Mouse (Mus musculus): ENCODE measurements around the gene Uqcc2. TPM values are rescaled to one million over a fixed set of nuclear protein-coding genes. Genes with fewer than 3 reads are reported as not detected.

The Uqcc2 gene
- total and polyA plus RNA-seq, 3 experiments = 126 to 240 (median 198) TPM

DNA sequence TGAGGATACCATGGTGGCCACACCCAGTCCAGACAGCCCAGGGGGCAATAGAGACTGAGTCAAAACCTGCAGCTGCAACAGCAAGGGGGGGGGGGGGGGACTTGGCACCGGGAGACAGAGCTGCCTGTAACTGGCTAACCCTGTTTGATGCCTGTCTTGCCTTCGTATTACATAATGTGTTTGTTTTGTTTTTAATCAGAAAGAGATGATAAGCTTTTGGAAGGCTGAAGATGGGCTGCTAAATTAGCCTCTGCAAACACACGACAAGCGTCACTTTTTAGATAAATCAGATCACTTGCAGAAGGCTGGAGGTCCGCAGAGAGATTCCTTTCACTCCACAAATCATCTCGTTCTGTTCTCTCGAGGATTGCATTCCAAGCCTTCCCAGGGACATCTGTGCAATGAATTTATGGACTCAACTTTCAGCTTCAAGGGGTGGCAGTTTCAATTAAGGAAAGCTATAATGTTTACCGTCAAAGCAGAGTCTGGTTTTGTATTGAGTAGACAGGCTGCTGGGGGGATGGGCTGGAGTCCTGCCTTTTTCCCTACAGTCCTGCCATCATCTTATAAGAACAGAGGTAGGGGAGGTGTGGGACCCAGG is 12.7 kb upstream of the Uqcc2 start:
- no peak overlapping the region for H3K27ac ChIP-seq (ENCODE audit: insufficient read depth, low read depth)
- no peak overlapping the region for H3K9ac ChIP-seq (ENCODE audit: insufficient read depth, low read depth)
- TF ChIP-seq SMC3 (IDR thresholded peaks at IDR 0.05; ENCODE audit: low read depth, low read length) (no peak), NRF1 (IDR thresholded peaks at IDR 0.05; ENCODE audit: low read depth, low read length) (no peak), CTCF (conservative IDR thresholded peaks at IDR 0.05 in 1 of 2, IDR thresholded peaks at IDR 0.05 in 1 of 2; ENCODE audit: low read depth in 2 of 2, low read length in 2 of 2) (no peak), USF2 (conservative IDR thresholded peaks at IDR 0.05; ENCODE audit: low read depth, low read length) (no peak), MAFK (IDR thresholded peaks at IDR 0.05; ENCODE audit: insufficient replicate concordance, low read length) (no peak), TBP (conservative IDR thresholded peaks at IDR 0.05; ENCODE audit: low read depth, low read length) (no peak), JUND (conservative IDR thresholded peaks at IDR 0.05; ENCODE audit: low read depth, low read length) (no peak), TCF12 (IDR thresholded peaks at IDR 0.05; ENCODE audit: low read depth, low read length) (no peak), POLR2A (IDR thresholded peaks at IDR 0.05; ENCODE audit: low read depth, low read length) (no peak), E2F4 (IDR thresholded peaks at IDR 0.05; ENCODE audit: insufficient replicate concordance, low read depth, low read length) (no peak), EP300 (IDR thresholded peaks at IDR 0.05; ENCODE audit: low read length) (no peak)
- H3K36me3 ChIP-seq (replicated peaks in 1 of 2; ENCODE audit: control insufficient read depth in 1 of 2, insufficient read depth in 1 of 2, low read length in 1 of 2) = peaks cover 68 to 82% of the 10 kb centered on the region in 2 experiments
- dilution Hi-C loops (cut with MboI; ENCODE audit: extremely low pct_ligation_motif_present, extremely low pct_unique_long_range_greater_than_20kb, low sequenced_read_pairs) = no loop called here
- no peak overlapping the region for H3K4me3 ChIP-seq (replicated peaks in 1 of 3; ENCODE audit: low read depth in 2 of 3, low read length in 2 of 3, poor library complexity in 1 of 3)
- no peak overlapping the region for H3K4me2 ChIP-seq (ENCODE audit: insufficient read depth, low read depth, poor library complexity, severe bottlenecking)
- DNase-seq (ENCODE audit: extremely low read depth) = no peak
- no peaks in the 10 kb centered on the region for H3K27me3 ChIP-seq (replicated peaks)
- no peaks in the 10 kb centered on the region for H3K9me3 ChIP-seq (replicated peaks; ENCODE audit: low read length)
- peaks cover 0 to 5% of the 10 kb centered on the region in 2 experiments; a peak in 2 of 4 replicates for H3K4me1 ChIP-seq (ENCODE audit: control insufficient read depth in 1 of 2, insufficient read depth in 2 of 2)
- no peaks in the 10 kb centered on the region for H3K79me2 ChIP-seq (replicated peaks; ENCODE audit: control insufficient read depth, extremely low read depth, insufficient read depth, poor library complexity, severe bottlenecking)
- in situ Hi-C loops (cut with MboI; ENCODE audit: low pct_ligation_motif_present, low pct_unique_long_range_greater_than_20kb, low sequenced_read_pairs) = no loop called here

DNA sequence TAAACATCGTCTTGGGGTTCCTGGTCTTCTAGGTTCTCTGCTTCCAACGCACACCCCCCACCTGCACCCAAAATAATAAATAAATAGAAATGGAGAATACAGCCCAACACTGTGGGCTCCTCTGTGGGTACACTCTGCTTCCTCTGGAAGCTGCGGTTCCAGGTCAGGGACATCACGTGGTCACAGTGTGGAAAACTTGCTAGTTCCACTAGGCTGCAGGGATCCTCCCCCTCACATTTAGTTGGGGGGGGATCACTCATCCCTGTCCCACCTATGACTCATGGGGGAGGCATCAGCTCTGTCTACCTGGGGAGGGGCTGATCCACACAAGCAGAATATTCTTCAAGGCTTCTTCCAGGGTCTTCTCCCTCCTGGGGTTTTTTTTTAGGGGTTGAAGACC is 10.4 kb upstream of the Uqcc2 start:
- H3K4me3 ChIP-seq (replicated peaks in 1 of 3; ENCODE audit: low read depth in 2 of 3, low read length in 2 of 3, poor library complexity in 1 of 3) = no peak overlapping the region
- H3K4me2 ChIP-seq (ENCODE audit: insufficient read depth, low read depth, poor library complexity, severe bottlenecking) = no peak overlapping the region
- H3K9ac ChIP-seq (ENCODE audit: insufficient read depth, low read depth) = no peak overlapping the region
- no peak overlapping the region for H3K27ac ChIP-seq (ENCODE audit: insufficient read depth, low read depth)
- TF ChIP-seq TBP (conservative IDR thresholded peaks at IDR 0.05; ENCODE audit: low read depth, low read length) (no peak), ETS1 (conservative IDR thresholded peaks at IDR 0.05; ENCODE audit: low read depth, low read length) (no peak), SMC3 (IDR thresholded peaks at IDR 0.05; ENCODE audit: low read depth, low read length) (no peak), USF2 (conservative IDR thresholded peaks at IDR 0.05; ENCODE audit: low read depth, low read length) (no peak), ELF1 (IDR thresholded peaks at IDR 0.05; ENCODE audit: low read depth, low read length) (no peak), RAD21 (IDR thresholded peaks at IDR 0.05; ENCODE audit: low read depth, low read length) (no peak), EP300 (IDR thresholded peaks at IDR 0.05; ENCODE audit: low read length) (no peak), MAFK (IDR thresholded peaks at IDR 0.05; ENCODE audit: insufficient replicate concordance, low read length) (no peak), IRF4 (IDR thresholded peaks at IDR 0.05; ENCODE audit: low read depth, low read length) (no peak), MAZ (IDR thresholded peaks at IDR 0.05; ENCODE audit: low read depth, low read length) (no peak), MAX (IDR thresholded peaks at IDR 0.05; ENCODE audit: low read length) (no peak), JUND (conservative IDR thresholded peaks at IDR 0.05; ENCODE audit: low read depth, low read length) (no peak), CHD2 (IDR thresholded peaks at IDR 0.05; ENCODE audit: low read length) (no peak), ZC3H11A (IDR thresholded peaks at IDR 0.05; ENCODE audit: low read depth, low read length) (no peak), CHD1 (IDR thresholded peaks at IDR 0.05; ENCODE audit: low read depth, low read length) (no peak), MXI1 (IDR thresholded peaks at IDR 0.05; ENCODE audit: low read depth, low read length) (no peak), E2F4 (IDR thresholded peaks at IDR 0.05; ENCODE audit: insufficient replicate concordance, low read depth, low read length) (no peak), NRF1 (IDR thresholded peaks at IDR 0.05; ENCODE audit: low read depth, low read length) (no peak), SIN3A (IDR thresholded peaks at IDR 0.05; ENCODE audit: low read length) (no peak)
- H3K36me3 ChIP-seq (replicated peaks in 1 of 2; ENCODE audit: control insufficient read depth in 1 of 2, insufficient read depth in 1 of 2, low read length in 1 of 2) = peaks cover 45 to 59% of the 10 kb centered on the region in 2 experiments
- DNase-seq (ENCODE audit: extremely low read depth) = no peak
- no peaks in the 10 kb centered on the region for H3K79me2 ChIP-seq (replicated peaks; ENCODE audit: control insufficient read depth, extremely low read depth, insufficient read depth, poor library complexity, severe bottlenecking)
- peaks cover 0 to 5% of the 10 kb centered on the region in 2 experiments; a peak in 2 of 4 replicates for H3K4me1 ChIP-seq (ENCODE audit: control insufficient read depth in 1 of 2, insufficient read depth in 2 of 2)
- no peaks in the 10 kb centered on the region for H3K9me3 ChIP-seq (replicated peaks; ENCODE audit: low read length)
- in situ Hi-C loops (cut with MboI; ENCODE audit: low pct_ligation_motif_present, low pct_unique_long_range_greater_than_20kb, low sequenced_read_pairs) = no loop called here
- dilution Hi-C loops (cut with MboI; ENCODE audit: extremely low pct_ligation_motif_present, extremely low pct_unique_long_range_greater_than_20kb, low sequenced_read_pairs) = no loop called here
- no peaks in the 10 kb centered on the region for H3K27me3 ChIP-seq (replicated peaks)

Measured in CH12.LX (cell line).